Mouse (Mus musculus) frontal cortex, postnatal 25 days (tissue): Measurements from ENCODE around the gene Sema6c.
"Not testable (repeated sequence)": the region's sequence is repeated elsewhere in the genome, so short reads cannot be mapped to it uniquely, and the experiment has no call there.

Experiments used
- DNase-seq, 2 experiments: peaks; one replicate each; pipeline ENCODE4 v3.0.0; 2022; ENCODE audit warnings: low spot score in 2 of 2

Sema6c gene

DNA sequence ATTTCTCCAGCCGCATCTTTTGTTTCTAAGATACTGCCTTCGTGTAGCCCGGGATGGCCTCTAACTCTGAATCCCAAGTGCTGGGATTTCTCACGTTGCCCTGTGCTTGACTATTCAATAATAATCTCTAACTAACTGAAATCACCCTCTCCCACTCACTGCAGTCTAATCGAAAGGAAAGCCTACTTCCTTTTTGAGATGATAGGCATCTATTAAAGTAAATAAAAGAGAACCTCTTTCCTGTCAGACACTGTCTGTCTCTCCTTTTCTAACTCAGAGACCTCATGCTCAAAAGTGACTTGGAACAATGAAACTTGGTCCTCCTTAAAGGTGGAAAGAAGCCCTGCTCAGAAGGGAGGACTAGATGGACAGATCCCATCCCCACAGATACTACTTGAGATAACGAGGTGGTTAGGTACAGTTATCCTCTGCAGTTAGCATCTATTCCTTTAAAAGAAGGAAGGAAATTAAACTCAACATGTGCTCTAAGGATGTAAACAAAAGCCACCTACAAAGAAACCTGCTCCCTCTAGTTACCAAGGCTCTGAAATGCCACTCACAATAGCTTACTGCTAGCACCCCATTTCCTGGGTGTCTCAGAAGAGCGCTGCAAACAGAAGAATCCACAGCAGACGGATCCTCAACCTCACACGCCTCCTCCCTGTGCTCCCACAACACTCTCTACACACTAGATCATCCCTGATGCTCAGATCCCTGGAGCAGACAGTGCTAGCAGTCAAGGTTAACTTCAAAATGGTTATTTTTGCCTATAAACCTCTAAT, 24.7 kb downstream of the Sema6c start:
- DNase-seq = no peak

DNA sequence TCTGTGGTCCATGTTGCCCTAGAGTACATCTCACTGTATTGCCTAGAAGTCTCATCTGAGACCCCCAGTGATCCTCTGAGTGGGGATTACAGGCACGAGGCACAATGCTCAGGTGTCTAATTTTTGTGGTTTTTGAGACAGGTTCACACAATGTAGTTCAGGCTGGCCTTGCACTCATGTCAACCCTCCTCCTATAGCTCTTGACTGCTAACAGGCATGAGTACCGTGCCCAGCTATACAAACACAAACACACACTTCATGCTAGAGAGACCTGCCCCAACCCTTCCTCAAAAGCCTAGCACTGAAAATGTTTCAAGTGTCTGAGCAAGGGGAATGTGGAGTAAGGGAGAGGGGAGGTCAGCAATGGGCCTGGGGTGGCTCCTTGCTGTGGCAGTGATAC, 25.8 kb downstream of the Sema6c start:
- no peak for DNase-seq

DNA sequence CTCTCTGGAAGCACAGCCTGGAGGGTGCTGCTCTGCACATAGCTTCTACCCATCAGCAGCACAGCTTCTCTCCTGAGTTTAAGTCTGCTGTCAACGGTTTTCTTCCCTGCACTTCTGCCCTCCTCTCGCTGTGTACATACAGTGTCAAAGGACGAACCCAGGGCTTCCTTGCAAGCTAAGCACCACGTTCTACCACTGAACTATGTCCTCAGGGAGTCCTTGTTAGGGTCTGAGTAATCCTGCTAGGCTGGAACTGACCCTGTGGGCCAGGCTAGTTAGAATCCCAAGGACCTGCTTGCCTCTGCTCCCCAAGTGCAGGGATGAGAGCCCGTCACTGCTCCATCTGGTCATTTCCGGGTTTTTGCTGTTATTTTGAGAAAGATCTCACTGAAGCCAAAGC, 26.6 kb downstream of the Sema6c start:
- no peak for DNase-seq

DNA sequence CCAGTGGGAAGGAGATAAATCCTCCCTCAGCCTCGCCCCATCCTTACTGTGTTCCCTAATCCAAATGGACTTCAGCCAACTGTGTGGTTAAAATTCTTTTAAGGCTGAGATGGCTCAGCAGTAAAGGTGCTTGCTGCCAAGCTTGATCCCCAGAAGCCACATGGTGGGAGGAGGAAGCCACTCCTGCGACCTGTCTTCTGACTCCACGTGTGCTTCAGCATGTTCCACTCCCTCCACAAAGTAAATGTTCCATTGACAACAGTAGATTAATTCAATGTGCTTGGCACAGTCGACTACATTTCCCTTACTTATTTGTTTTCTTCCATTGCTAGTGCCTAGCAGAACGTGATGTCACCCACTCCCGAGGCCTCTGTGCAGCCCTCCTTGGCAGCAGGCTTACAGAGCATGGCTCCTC, 34.5 kb downstream of the Sema6c start:
- no peak for DNase-seq

DNA sequence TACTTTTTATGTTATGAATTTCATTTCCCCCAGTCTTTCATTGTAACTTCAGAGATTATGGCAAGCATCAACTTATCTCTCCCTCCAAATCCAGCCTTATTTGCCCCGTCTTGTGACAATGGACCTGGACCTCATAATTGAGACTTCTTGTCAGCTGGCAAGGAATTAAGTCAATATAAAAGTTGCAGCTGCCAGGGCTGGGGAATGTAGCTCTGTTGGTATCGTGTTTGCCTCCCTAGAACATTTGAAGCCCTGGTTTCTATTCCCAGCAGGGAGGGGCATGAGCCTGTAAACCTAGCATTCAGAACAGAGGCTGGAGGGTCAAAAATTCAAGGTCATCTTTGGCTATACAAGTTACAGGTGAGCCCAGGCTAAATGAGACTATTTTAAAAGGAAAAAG, 35.5 kb downstream of the Sema6c start:
- DNase-seq = no peak

DNA sequence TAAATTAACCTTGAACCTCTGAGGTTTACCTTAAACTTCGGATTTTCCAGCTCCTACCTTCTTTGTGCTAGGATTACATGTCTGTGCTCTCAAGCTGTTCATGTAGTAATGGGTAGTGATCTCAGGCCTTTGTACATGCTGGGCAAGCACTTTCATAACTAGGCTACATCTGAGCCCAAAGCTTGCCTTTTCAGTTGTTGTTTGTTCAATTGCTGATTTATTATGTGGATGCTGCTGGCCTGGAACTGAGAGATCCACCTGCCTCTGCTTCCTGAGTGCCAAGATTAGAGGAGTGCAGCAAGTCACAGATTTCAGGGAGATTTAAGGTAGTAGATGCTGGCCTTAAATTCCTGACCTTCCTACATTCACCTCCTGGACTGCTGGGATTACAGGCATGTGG, 38.8 kb downstream of the Sema6c start:
- DNase-seq = no peak

DNA sequence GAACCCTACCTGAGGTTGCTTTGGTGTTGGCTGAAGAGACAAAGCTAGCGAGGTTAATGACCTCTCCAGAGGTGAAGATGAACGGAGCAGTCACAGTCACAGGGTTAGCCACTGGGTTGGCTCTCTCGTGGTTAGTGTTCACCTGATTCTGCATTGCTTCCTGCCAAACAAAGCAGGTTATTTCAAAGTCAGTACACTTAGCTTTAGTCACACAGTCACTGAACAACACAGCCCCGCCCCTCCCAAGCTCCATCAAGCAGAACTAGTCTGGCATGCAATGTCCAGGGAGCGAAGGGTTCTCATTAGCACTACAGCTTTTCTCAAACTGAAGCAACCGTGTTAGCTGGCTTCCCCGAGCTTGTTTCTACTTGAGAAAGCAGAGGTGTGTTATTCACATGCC, 39.9 kb downstream of the Sema6c start:
- no peak for DNase-seq

DNA sequence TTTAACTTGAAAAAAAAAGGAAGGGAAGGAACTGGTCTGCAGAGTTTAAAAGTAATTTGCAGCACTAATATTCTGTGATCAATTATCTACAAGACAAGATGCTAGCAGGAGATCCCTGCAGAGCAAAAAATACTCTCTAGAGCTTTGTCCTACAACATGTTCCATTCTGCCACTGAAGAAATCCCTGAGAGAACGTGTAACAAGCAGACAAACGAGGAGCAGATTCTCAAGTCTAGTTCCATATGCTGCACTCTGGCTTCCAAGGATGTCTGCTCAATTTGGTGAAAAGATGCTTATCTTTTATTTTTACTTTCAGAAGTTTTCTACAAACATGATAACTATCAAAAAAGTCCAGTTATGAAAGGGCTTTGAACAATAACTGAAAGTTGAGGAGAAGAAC, 40.3 kb downstream of the Sema6c start:
- DNase-seq = no peak

DNA sequence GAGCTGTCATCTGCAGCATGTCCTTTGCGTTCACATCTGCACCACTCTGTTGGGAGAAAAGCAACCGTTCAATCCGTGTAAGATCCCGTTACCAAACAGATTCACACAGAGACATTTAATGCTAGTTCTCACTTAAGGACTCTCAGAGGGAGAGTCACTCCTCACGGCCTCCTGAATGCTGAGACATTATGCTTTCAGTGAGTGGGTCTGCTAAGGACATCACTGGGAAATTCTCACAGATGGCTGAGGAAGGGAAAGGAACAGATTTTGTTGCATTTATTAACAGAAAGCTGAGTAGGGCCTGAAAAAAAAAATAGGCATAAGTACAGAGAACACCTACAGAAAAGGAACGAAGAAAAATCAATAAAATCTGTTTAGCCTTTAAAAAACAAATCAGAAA, 43.6 kb downstream of the Sema6c start:
- DNase-seq = no peak

DNA sequence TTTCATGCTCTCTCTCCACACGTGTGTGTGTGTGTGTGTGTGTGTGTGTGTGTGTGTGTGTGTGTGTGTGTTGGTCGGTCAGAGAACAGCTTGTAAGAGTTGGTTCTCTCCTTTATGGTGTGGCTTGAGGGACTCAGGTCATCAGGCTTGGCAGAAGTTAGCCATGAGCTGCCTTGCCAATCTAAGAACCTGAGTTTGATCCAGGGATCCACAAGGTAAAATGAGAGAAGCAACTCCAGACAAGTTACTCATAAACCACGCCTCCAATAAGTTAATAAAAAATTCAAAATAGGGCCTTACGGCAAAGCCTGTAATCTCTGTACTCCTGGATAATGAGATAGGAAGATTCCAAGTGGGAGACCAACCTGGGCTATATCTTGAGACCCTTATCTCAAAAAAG, 48.0 kb downstream of the Sema6c start:
- no peak for DNase-seq

DNA sequence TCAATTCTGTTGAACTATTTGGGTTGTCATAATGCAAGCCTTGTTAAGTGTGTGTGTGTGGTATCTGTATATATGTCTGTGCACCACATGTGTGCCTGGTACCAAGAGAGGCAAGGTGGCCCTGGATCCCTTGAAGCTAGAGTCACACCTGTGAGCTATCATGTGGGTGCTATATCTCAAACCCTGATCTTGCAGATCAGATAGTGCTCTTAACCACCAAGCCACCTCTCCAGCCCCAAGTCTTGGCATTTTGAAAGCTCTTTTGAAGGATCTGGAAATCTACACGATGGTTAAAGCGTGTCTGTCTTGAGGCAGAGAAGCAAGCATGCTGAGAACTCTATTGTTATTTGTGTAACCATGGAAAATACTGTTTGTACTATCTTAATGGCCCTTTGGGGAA, 50.3 kb downstream of the Sema6c start:
- no peak for DNase-seq

DNA sequence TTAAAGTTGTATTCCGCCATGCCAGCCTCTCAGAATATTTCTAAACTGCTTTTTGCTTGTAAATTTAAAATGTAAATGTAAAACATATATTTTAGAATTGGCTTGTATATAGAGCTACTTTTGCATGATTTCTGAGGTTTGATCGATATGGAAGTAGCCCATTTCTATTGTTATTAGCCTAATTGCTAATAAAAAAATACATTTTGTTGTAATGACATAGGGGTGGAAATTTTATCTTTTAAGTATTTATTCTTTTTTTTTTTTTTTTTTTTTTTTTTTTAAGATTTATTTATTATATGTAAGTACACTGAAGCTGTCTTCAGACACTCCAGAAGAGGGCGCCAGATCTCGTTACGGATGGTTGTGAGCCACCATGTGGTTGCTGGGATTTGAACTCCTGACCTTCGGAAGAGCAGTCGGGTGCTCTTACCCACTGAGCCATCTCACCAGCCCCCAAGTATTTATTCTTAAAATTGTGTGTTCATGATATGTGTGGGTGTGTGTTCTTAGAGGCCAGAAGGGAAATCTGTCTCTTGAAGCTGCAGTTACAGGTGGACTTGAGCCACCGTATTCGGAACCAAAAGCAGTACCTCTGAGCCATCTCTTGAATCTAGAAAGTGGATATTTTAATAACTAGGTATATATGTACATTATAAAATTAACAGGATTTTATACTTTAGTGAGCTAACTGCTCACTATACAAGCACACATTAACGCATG, 52.8 kb downstream of the Sema6c start:
- DNase-seq = not testable (repeated sequence)

DNA sequence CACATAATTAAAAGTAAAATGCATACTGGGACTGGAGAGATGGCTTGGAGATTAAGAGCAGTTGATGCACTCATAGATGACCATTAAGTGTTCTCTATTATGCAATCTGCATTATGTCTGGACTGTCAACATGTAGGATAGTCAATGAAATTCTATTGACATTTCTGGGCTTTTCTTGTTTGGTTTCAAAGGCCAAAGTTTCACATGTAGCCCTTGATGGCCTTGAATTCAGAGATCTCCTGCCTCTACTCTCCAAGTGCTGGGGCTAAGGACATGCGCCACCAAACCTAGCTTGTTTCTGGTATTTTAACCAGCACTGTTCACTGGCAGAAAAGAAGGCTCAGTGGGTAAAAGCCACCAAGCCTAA, 53.3 kb downstream of the Sema6c start:
- no peak for DNase-seq

DNA sequence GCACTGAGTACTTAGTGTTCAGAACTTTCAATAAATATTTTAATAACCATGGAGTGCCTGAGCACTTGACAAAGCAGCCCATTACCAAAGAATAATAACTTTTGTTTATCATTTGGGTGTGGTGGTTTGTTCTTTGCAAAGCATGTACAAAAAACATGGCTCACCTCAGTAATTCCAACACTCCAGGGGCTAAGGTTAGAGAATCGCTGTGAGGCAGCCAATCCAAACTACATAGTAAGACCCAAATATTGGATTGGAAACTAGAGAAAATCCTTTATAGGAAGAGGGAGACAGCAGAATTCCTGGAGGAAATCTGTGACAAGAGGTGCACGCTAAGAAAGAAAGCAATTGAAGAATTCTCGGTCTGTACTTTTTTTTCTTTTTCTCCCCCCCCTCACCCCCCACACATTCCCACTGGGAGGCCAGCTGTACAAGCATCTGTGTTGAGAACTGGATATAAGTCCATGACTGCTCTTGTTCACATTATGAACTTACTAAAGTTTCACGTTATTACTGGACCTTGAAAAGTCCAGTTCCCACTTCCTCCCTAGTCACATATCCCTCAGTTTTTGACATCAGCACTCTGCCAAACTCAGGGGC, 56.5 kb downstream of the Sema6c start:
- DNase-seq = no peak

DNA sequence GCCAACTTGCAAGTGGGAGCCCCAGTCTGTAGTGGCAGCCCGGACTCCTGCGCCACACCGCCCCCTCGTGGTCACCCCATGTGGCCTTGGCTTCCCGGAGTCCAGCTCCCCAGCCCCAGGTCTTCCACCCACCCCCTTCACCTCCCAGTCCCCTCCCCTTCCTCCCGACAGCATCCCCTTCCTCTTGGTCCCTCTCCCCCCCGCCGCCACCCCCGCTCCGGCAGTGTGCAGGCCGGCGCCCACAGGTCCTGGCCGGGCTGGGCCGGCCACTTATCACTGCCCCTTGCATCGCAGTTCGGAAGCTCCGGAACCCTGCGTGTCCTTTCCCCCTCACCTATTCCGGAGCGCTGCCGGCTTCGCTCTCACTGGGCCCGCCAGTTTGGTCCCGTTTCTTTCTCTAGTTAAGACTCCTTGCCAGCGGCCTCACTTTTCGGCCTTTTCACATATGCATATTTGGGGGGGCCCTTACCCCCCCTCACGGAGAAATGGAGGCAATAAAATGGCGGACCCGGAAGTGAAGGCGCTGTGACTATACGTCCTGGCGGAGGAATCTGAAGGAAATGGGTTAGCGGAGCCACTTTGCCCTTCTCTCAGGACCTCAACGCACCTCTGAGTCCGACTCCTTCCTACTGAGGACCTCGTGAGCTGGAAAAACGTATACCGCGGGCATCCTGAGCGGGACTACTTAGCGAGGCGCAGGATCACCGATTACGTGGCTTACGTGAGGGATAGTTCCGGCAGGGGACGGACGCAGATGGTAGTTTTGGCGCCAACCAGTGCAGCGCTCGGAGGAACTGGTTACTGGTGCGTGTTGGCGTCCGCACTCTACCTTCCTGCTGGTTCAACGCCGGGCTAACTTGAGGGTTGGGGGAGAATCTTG, 57.2 kb downstream of the Sema6c start, which contains the start of gene Gabpb2:
Gene Gabpb2, minus strand, starts transcription at position 662 of the 880 bp plus-strand sequence.
- peak; percentile 80 to 86 for DNase-seq

DNA sequence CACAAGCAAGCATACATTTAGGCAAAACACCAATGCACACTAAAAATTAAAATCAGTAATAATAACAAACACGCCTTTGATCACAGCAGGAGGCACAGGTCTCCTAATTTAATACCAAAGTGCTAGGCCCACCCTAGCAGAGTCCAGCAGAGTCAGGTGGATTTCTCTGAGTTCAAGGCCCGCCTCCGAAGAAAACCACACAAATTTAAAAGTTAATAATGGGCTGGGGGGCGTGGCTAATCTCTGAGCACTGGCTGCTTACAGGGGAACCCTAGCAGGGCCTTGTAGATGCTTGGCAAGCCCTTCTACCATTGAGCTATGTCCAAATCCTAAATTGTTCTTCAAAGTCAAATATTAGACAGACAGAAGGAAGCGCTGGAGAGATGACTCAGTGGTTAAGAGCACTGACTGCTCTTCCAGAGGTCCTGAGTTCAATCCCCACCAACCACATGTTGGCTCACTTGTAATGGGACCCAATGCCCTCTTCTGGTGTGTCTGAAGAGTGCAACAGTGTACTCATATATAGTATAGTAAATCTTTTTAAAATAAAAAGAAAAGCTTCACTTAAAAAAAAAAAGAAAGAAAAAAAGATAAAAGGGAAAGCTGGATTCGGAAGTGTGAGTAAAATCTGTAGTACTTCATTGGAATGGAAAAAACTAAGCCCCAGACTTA, 58.3 kb downstream of the Sema6c start:
- DNase-seq = no peak

DNA sequence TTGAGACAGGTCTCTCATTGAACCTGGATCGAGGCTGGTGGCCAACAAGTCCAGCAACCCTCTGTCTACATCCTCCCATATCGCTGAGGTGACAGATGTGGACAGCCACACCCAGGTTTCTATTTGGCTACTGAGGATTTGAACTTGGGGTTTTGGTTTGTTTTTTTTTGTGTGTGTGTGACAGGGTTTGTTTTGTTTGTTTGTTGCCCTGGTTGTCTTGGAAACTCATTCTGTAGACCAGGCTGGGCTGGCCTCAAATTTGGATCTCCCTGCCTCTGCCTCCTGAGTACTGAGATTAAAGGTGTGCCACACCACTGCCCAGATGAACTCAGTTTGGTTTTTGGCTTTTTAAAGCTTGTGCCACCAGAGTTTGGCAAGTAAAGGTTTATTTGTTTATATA, 62.8 kb downstream of the Sema6c start:
- no peak for DNase-seq
